In genomic region chr7:127770039-127770905, GRCm38 (mm10) we compare ENCODE assay signal across 8 mouse cellular contexts. TPM values are rescaled to one million over a fixed set of nuclear protein-coding genes. Genes with fewer than 3 reads are reported as not detected.
DNase-seq lines count a peak whose midpoint lies in the region; ATAC-seq and TF ChIP-seq lines count a peak whose summit lies in the region.

No protein-coding gene starts in this region.

- POLR2A ChIA-PET in Patski (lab: Charles Lee), result interaction anchor here (0.8 to 1.2 kb wide), 2 partner anchors 16 to 30 kb away, joined by 3 to 4 read pairs; partner anchors contain the start of gene Hsd3b7

- H3K4me3 ChIP-seq in kidney, embryonic 16.5 days (ENCODE audit: low read length), result peak overlapping the region; percentile 75
- peak overlapping the region; percentile 53 for H3K4me3 ChIP-seq in forebrain, embryonic 16.5 days (replicated peaks; ENCODE audit: low read length)
- peak overlapping the region; percentile 96 for H3K4me3 ChIP-seq in liver, adult 2 months (ENCODE audit: insufficient read depth, low read depth, low read length)
- peak overlapping the region; percentile 67 for H3K4me3 ChIP-seq in stomach, embryonic 15.5 days (replicated peaks)

- CTCF ChIA-PET in Patski (lab: Charles Lee), result interaction anchor here (1.2 to 1.3 kb wide), 4 partner anchors 10 to 166 kb away, joined by 3 to 7 read pairs (median 4); partner anchors contain the start of gene Hsd3b7

- in situ Hi-C loops in Patski (cut with MboI; ENCODE audit: low pct_unique_long_range_greater_than_20kb), result no loop called here

- peak overlapping the region; percentile 95 for H3K27ac ChIP-seq in kidney, embryonic 16.5 days (ENCODE audit: low read length)
- H3K27ac ChIP-seq in forebrain, embryonic 16.5 days (ENCODE audit: low read length), result peak overlapping the region; percentile 68
- peak overlapping the region; percentile 87 for H3K27ac ChIP-seq in liver, adult 2 months (replicated peaks; ENCODE audit: insufficient read depth, low read depth, low read length)
- H3K27ac ChIP-seq in stomach, embryonic 15.5 days, result peak overlapping the region; percentile 97

- TF ChIP-seq CTCF in Patski (IDR thresholded peaks at IDR 0.05), result no peak
- no peak for TF ChIP-seq CTCF in liver, adult 2 months (IDR thresholded peaks at IDR 0.05; ENCODE audit: low read depth, low read length)

- H3K27me3 ChIP-seq in kidney, embryonic 16.5 days (ENCODE audit: insufficient read depth, low read length), result no peaks in the 10 kb centered on the region
- no peaks in the 10 kb centered on the region for H3K27me3 ChIP-seq in Patski
- H3K27me3 ChIP-seq in forebrain, embryonic 16.5 days (replicated peaks; ENCODE audit: control insufficient read depth, insufficient read depth, low read length), result no peaks in the 10 kb centered on the region
- no peaks in the 10 kb centered on the region for H3K27me3 ChIP-seq in liver, adult 2 months (ENCODE audit: control insufficient read depth, insufficient read depth, low read length)
- H3K27me3 ChIP-seq in stomach, embryonic 15.5 days (replicated peaks), result no peaks in the 10 kb centered on the region

- 1% methylated on average over 27 of the region's 27 CpGs for WGBS in kidney, embryonic 16.5 days
- 4% methylated on average over 27 of the region's 27 CpGs for WGBS in forebrain, embryonic 16.5 days
- 2% methylated on average over 27 of the region's 27 CpGs for WGBS in liver, adult 2 months
- 2% methylated on average over 27 of the region's 27 CpGs for WGBS in stomach, embryonic 15.5 days

- no peaks in the 10 kb centered on the region; the same call in 1 of the 2 replicates for H3K79me2 ChIP-seq in liver, adult 2 months (ENCODE audit: control insufficient read depth, insufficient read depth, low read length)

- H3K9ac ChIP-seq in kidney, embryonic 16.5 days (replicated peaks; ENCODE audit: low read length), result peak overlapping the region; percentile 90
- H3K9ac ChIP-seq in forebrain, embryonic 16.5 days (replicated peaks; ENCODE audit: low read depth, low read length), result peak overlapping the region; percentile 71
- H3K9ac ChIP-seq in liver, adult 2 months (ENCODE audit: low read depth, low read length), result peak overlapping the region; percentile 98
- peak overlapping the region; percentile 67 for H3K9ac ChIP-seq in stomach, embryonic 15.5 days

- ATAC-seq in kidney, embryonic 16.5 days (ENCODE audit: low FRiP score, low TSS enrichment), result no peak; the same call in 1 of the 2 replicates
- peak; percentile 47 for ATAC-seq in Patski
- peak; percentile 19 for ATAC-seq in forebrain, embryonic 16.5 days
- ATAC-seq in stomach, embryonic 15.5 days (ENCODE audit: insufficient read depth, low FRiP score, low read depth), result peak; percentile 12; the same call in 1 of the 2 replicates

- no peak for DNase-seq in kidney, adult 9 months
- DNase-seq in Patski (ENCODE audit: low read depth, low spot score), result no peak
- no peak for DNase-seq in liver, adult 2 months (ENCODE audit: extremely low read depth, low read depth, low spot score)
- DNase-seq in T-cell, adult 2 months (ENCODE audit: low spot score), result no peak
- no peak for DNase-seq in urinary bladder, postnatal 10 days (ENCODE audit: low spot score)

- no peaks in the 10 kb centered on the region for H3K9me3 ChIP-seq in kidney, embryonic 16.5 days (ENCODE audit: low read length)
- no peaks in the 10 kb centered on the region for H3K9me3 ChIP-seq in forebrain, embryonic 16.5 days (ENCODE audit: control insufficient read depth, low read length)
- no peaks in the 10 kb centered on the region for H3K9me3 ChIP-seq in stomach, embryonic 15.5 days

- no peak for TF ChIP-seq POLR2A in liver, adult 2 months (IDR thresholded peaks at IDR 0.05; ENCODE audit: extremely low read depth, insufficient read depth, low read length)

- H3K4me1 ChIP-seq in kidney, embryonic 16.5 days (ENCODE audit: insufficient read depth, low read length), result peaks cover 18% of the 10 kb centered on the region
- peaks cover 24% of the 10 kb centered on the region for H3K4me1 ChIP-seq in forebrain, embryonic 16.5 days (replicated peaks; ENCODE audit: control insufficient read depth, insufficient read depth, low read length)
- H3K4me1 ChIP-seq in liver, adult 2 months (ENCODE audit: control insufficient read depth, insufficient read depth, low read length), result peaks cover 12% of the 10 kb centered on the region
- H3K4me1 ChIP-seq in stomach, embryonic 15.5 days, result peaks cover 23% of the 10 kb centered on the region

- H3K36me3 ChIP-seq in kidney, embryonic 16.5 days (ENCODE audit: insufficient read depth, low read length), result peaks cover 23% of the 10 kb centered on the region
- peaks cover 16% of the 10 kb centered on the region for H3K36me3 ChIP-seq in forebrain, embryonic 16.5 days (ENCODE audit: control insufficient read depth, insufficient read depth)
- no peaks in the 10 kb centered on the region for H3K36me3 ChIP-seq in liver, adult 2 months (ENCODE audit: control insufficient read depth, insufficient read depth, low read length)
- peaks cover 19% of the 10 kb centered on the region; the same call in 1 of the 2 replicates for H3K36me3 ChIP-seq in stomach, embryonic 15.5 days

- H3K4me2 ChIP-seq in kidney, embryonic 16.5 days (replicated peaks; ENCODE audit: low read depth, low read length), result peak overlapping the region; percentile 88
- peak overlapping the region; percentile 72 for H3K4me2 ChIP-seq in forebrain, embryonic 16.5 days (ENCODE audit: low read length)
- peak overlapping the region; percentile 80 for H3K4me2 ChIP-seq in stomach, embryonic 15.5 days

RNA-seq across cellular contexts. Expression of gene Orai3, which starts 0.7 kb away (rescaled TPM):
- 31.2 and 34.8 TPM in 2 replicates for polyA plus RNA-seq in kidney, embryonic 16.5 days (2015; fragmentation: Nextera tagmentation; extraction: Ambion mirVana)
- polyA plus RNA-seq in Patski (2021), result 25.8 TPM
- 9.5 and 9.6 TPM in 2 replicates for polyA plus RNA-seq in forebrain, embryonic 16.5 days (2015; fragmentation: Nextera tagmentation; extraction: Ambion mirVana)
- 10.2 and 14.7 TPM in 2 replicates for total RNA-seq in liver, adult 2 months (2014; rRNA removed)
- 21.1 and 26.6 TPM in 2 replicates for polyA plus RNA-seq in liver, adult 2 months (2012; rRNA removed)
- 29.2 and 29.6 TPM in 2 replicates for polyA plus RNA-seq in stomach, embryonic 15.5 days (2015; fragmentation: Nextera tagmentation; extraction: Ambion mirVana)

RNA-seq across cellular contexts. Expression of gene Setd1a, which starts 6.2 kb away (rescaled TPM):
- 18.9 and 19.4 TPM in 2 replicates for polyA plus RNA-seq in kidney, embryonic 16.5 days (2015; fragmentation: Nextera tagmentation; extraction: Ambion mirVana)
- 30.0 TPM for polyA plus RNA-seq in Patski (2021)
- 19.8 and 20.7 TPM in 2 replicates for polyA plus RNA-seq in forebrain, embryonic 16.5 days (2015; fragmentation: Nextera tagmentation; extraction: Ambion mirVana)
- 2.6 and 5.4 TPM in 2 replicates for total RNA-seq in liver, adult 2 months (2014; rRNA removed)
- 5.5 and 7.8 TPM in 2 replicates for polyA plus RNA-seq in liver, adult 2 months (2012; rRNA removed)
- polyA plus RNA-seq in stomach, embryonic 15.5 days (2015; fragmentation: Nextera tagmentation; extraction: Ambion mirVana), result 21.1 and 25.0 TPM in 2 replicates

RNA-seq across cellular contexts. Expression of gene Gm49388, which starts 15.1 kb away (rescaled TPM):
- polyA plus RNA-seq in kidney, embryonic 16.5 days (2015; fragmentation: Nextera tagmentation; extraction: Ambion mirVana), result not detected in 2 replicates
- 4.5 TPM for polyA plus RNA-seq in Patski (2021)
- not detected in 2 replicates for polyA plus RNA-seq in forebrain, embryonic 16.5 days (2015; fragmentation: Nextera tagmentation; extraction: Ambion mirVana)
- not detected in 2 replicates for total RNA-seq in liver, adult 2 months (2014; rRNA removed)
- not detected in 2 replicates for polyA plus RNA-seq in liver, adult 2 months (2012; rRNA removed)
- not detected in 2 replicates for polyA plus RNA-seq in stomach, embryonic 15.5 days (2015; fragmentation: Nextera tagmentation; extraction: Ambion mirVana)

RNA-seq across cellular contexts. Expression of gene Fbxl19, which starts 25.9 kb away (rescaled TPM):
- 5.4 TPM in 2 replicates for polyA plus RNA-seq in kidney, embryonic 16.5 days (2015; fragmentation: Nextera tagmentation; extraction: Ambion mirVana)
- 38.6 TPM for polyA plus RNA-seq in Patski (2021)
- polyA plus RNA-seq in forebrain, embryonic 16.5 days (2015; fragmentation: Nextera tagmentation; extraction: Ambion mirVana), result 8.0 and 8.4 TPM in 2 replicates
- 1.9 and 2.4 TPM in 2 replicates for total RNA-seq in liver, adult 2 months (2014; rRNA removed)
- 3.9 and 4.7 TPM in 2 replicates for polyA plus RNA-seq in liver, adult 2 months (2012; rRNA removed)
- 3.8 and 4.8 TPM in 2 replicates for polyA plus RNA-seq in stomach, embryonic 15.5 days (2015; fragmentation: Nextera tagmentation; extraction: Ambion mirVana)

RNA-seq across cellular contexts. Expression of gene Hsd3b7, which starts 30.1 kb away (rescaled TPM):
- 28.2 and 33.2 TPM in 2 replicates for polyA plus RNA-seq in kidney, embryonic 16.5 days (2015; fragmentation: Nextera tagmentation; extraction: Ambion mirVana)
- polyA plus RNA-seq in Patski (2021), result 30.1 TPM
- 7.3 and 10.7 TPM in 2 replicates for polyA plus RNA-seq in forebrain, embryonic 16.5 days (2015; fragmentation: Nextera tagmentation; extraction: Ambion mirVana)
- 458 and 477 TPM in 2 replicates for total RNA-seq in liver, adult 2 months (2014; rRNA removed)
- 1,150 and 1,162 TPM in 2 replicates for polyA plus RNA-seq in liver, adult 2 months (2012; rRNA removed)
- 27.4 and 31.8 TPM in 2 replicates for polyA plus RNA-seq in stomach, embryonic 15.5 days (2015; fragmentation: Nextera tagmentation; extraction: Ambion mirVana)
